10 mouse cellular contexts compared by ENCODE assay signal in the genomic region with DNA sequence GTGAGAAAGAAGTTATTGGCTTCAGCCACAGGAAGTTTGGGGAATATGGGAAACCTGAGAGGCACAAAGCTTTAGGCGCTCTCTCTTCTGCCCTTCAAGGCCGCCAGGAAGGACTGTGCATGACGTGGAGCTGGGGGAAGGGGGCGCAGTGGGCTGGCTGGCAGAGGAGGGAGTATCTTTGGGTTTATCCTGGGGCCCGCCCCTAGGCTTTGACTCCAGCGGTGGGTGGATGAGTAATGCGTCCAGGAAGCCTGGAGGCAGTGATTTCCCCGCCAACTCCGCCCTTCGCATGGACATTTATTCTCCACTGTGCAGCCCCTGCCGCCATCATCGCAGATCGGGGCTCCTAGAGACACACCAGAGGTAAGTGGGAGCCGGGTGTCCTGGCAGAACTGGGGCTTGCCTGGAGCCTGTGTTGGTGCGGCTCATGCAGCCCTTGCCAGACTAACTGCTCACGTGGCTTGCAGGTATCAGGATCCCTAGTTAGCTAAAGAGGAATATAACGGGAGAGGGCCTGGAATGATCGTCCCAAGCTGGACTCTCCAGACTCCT. TPM values are rescaled to one million over a fixed set of nuclear protein-coding genes. Genes with fewer than 3 reads are reported as not detected.
DNase-seq lines count a peak whose midpoint lies in the region; ATAC-seq and TF ChIP-seq lines count a peak whose summit lies in the region.
"Had no signal": no experiment of that assay in that cellular context is flagged by ENCODE, and none has a peak within 500 bp of the region (broad histone marks: within the 10 kb centered on the region; RNA-seq: fewer than 3 reads in every experiment).

A gene (plus strand): TSS at position 205 of the 552 bp plus-strand sequence.

- no peaks in the 10 kb centered on the region for H3K27me3 ChIP-seq in kidney, embryonic 15.5 days
- H3K27me3 ChIP-seq: CH12.LX had no signal

- no peak for TF ChIP-seq CTCF in bone marrow macrophage, adult 2 months (IDR thresholded peaks at IDR 0.05; ENCODE audit: low read depth, low read length)

- 0 out of 2 replicates have a peak, but pooled peaks cover 2% of the 10 kb centered on the region for H3K4me1 ChIP-seq in kidney, embryonic 15.5 days
- peaks cover 5% of the 10 kb centered on the region for H3K4me1 ChIP-seq in bone marrow macrophage, adult 2 months (ENCODE audit: control insufficient read depth, insufficient read depth, low read length)

- H3K36me3 ChIP-seq in kidney, embryonic 15.5 days: no peaks in the 10 kb centered on the region

- no peak for TF ChIP-seq POLR2A in bone marrow macrophage, adult 2 months (IDR thresholded peaks at IDR 0.05; ENCODE audit: borderline replicate concordance, low read depth, low read length)

- ATAC-seq in kidney, embryonic 15.5 days (replicated peaks; ENCODE audit: low FRiP score): peak; percentile 91
- peak; percentile 60 for ATAC-seq in megakaryocyte progenitor cell, adult 5-6 weeks (replicated peaks; ENCODE audit: poor library complexity)

- 0 out of 2 replicates have a peak within 1 kb of the TSS, but pooled peaks have one; percentile 22 for H3K27ac ChIP-seq in kidney, embryonic 15.5 days
- H3K27ac ChIP-seq in bone marrow macrophage, adult 2 months (ENCODE audit: insufficient read depth, low read depth, low read length): no peak within 1 kb of the TSS
- H3K27ac ChIP-seq: macrophage had no signal

- peak within 1 kb of the TSS; percentile 62 for H3K4me2 ChIP-seq in kidney, embryonic 15.5 days

- 23% methylated on average over 17 of the region's 18 CpGs for WGBS in kidney, embryonic 15.5 days

- no peak for DNase-seq in kidney, adult 8-10 months
- DNase-seq in heart, adult 11 months: peak; percentile 90
- peak; percentile 42 for DNase-seq in kidney, postnatal 14 days
- DNase-seq in urinary bladder, postnatal 25 days (ENCODE audit: low spot score): peak; percentile 15
- DNase-seq in c-Kit-positive CD71-positive TER-119-positive erythroid progenitor cells, embryonic 14.5 days (ENCODE audit: low spot score): no peak

- H3K4me3 ChIP-seq in kidney, embryonic 15.5 days (replicated peaks): peak within 1 kb of the TSS; percentile 42
- H3K4me3 ChIP-seq in bone marrow macrophage, adult 2 months (ENCODE audit: insufficient read depth, low read length): no peak within 1 kb of the TSS

- H3K9ac ChIP-seq in kidney, embryonic 15.5 days: peak within 1 kb of the TSS; percentile 35; the same call in 1 of the 2 replicates

- no peaks in the 10 kb centered on the region for H3K9me3 ChIP-seq in kidney, embryonic 15.5 days (replicated peaks)

RNA-seq across cellular contexts. Expression of the gene that starts here (rescaled TPM):
- polyA plus RNA-seq in kidney, embryonic 15.5 days (2015; fragmentation: Nextera tagmentation; extraction: Ambion mirVana): 23.1 and 28.0 TPM in 2 replicates
- 8.6 and 10.6 TPM in 2 replicates for polyA plus RNA-seq in bone marrow macrophage, adult 2 months (2012; ENCODE audit: insufficient read depth, insufficient read length, missing spikeins)
- total RNA-seq in megakaryocyte progenitor cell, adult 5-6 weeks (2015): 0.17 TPM in 1 of 2 replicates, not detected in the other
- not detected in 2 replicates for total RNA-seq in megakaryocyte progenitor cell, adult 5-6 weeks (2017)

Comparison
In these comparisons a context has a peak if more than half of its experiments do, and no peak if none do; other contexts are left out.
1. DNase-seq: peak in heart, adult 11 months (single experiment), kidney, postnatal 14 days (single experiment) and urinary bladder, postnatal 25 days (single experiment); none in kidney, adult 8-10 months (0 of 2) and c-Kit-positive CD71-positive TER-119-positive erythroid progenitor cells, embryonic 14.5 days (single experiment).
2. Peak in ATAC-seq in megakaryocyte progenitor cell, adult 5-6 weeks; RNA of the gene not detected or under 1 TPM.